Mouse (Mus musculus): ENCODE results near the gene Cdkal1. TPM values are rescaled to one million over a fixed set of nuclear protein-coding genes. Genes with fewer than 3 reads are reported as not detected.

The Cdkal1 gene
- polyA plus RNA-seq, 1 experiment from 2014 or later: 33.9 TPM

GRCm38 (mm10) chr13:29663908-29664307 lies 191.6 kb downstream of the Cdkal1 start:
- no peak for DNase-seq (ENCODE audit: low spot score)
- H3K27me3 ChIP-seq (replicated peaks; ENCODE audit: control insufficient read depth, insufficient read depth, low read length): no peaks in the 10 kb centered on the region
- H3K4me2 ChIP-seq (ENCODE audit: low read length): no peak overlapping the region
- no peaks in the 10 kb centered on the region for H3K9me3 ChIP-seq (ENCODE audit: control insufficient read depth, low read length)
- ATAC-seq (replicated peaks; ENCODE audit: low FRiP score, low TSS enrichment, low read depth): no peak
- H3K27ac ChIP-seq (ENCODE audit: low read depth): no peak overlapping the region
- 0 out of 2 replicates have a peak, but pooled peaks cover 3% of the 10 kb centered on the region for H3K4me1 ChIP-seq (replicated peaks; ENCODE audit: control insufficient read depth, insufficient read depth, low read length)
- no peaks in the 10 kb centered on the region for H3K36me3 ChIP-seq (ENCODE audit: control insufficient read depth, insufficient read depth, low read length)
- 75% methylated on average over 3 of the region's 3 CpGs for WGBS
- no peak overlapping the region for H3K4me3 ChIP-seq (ENCODE audit: low read depth, low read length)
- no peak overlapping the region for H3K9ac ChIP-seq (ENCODE audit: low read length)

DNA sequence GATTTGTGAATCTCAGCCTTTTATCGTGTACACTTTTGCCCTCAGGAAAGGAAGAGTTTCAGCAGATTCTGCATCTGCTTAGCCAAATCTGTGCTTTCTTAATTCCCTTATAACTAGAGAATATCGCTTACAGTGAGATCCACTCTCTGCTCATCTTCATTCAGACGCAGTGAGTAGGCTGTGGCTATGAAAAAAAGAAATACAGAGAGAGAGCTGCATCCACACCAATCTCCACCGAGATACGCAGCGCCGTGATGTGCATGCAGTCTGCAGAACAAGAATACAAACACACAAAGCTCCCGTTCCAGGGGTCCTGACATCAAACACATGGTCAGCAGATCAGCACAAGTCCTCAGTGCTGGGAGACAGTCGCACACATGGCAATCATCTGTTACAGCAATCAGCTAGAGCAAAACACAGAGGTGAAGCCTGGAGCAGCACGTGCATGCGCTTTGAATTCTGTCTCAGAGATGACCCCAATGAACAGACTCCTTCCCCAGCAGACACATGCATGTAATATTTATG lies 199.6 kb downstream of the Cdkal1 start:
- Histone ChIP-seq H3K27ac (ENCODE audit: low read depth) (no peak overlapping the region), H3K4me3 (ENCODE audit: low read depth, low read length) (no peak overlapping the region), H3K9ac (ENCODE audit: low read length) (no peak overlapping the region), H3K4me2 (ENCODE audit: low read length) (no peak overlapping the region), H3K4me1 (replicated peaks; ENCODE audit: control insufficient read depth, insufficient read depth, low read length) (0 out of 2 replicates have a peak, but pooled peaks cover 2% of the 10 kb centered on the region), H3K36me3 (ENCODE audit: control insufficient read depth, insufficient read depth, low read length) (no peaks in the 10 kb centered on the region), H3K9me3 (ENCODE audit: control insufficient read depth, low read length) (no peaks in the 10 kb centered on the region), H3K27me3 (replicated peaks; ENCODE audit: control insufficient read depth, insufficient read depth, low read length) (no peaks in the 10 kb centered on the region)
- no peak for DNase-seq (ENCODE audit: low spot score)
- WGBS: 57% methylated on average over 11 of the region's 11 CpGs
- ATAC-seq (replicated peaks; ENCODE audit: low FRiP score, low TSS enrichment, low read depth): no peak

GRCm38 (mm10) chr13:29653407-29653806 lies 202.1 kb downstream of the Cdkal1 start:
- H3K27ac ChIP-seq (ENCODE audit: low read depth): no peak overlapping the region
- DNase-seq (ENCODE audit: low spot score) (no peak), ATAC-seq (replicated peaks; ENCODE audit: low FRiP score, low TSS enrichment, low read depth) (no peak)
- no peaks in the 10 kb centered on the region for H3K36me3 ChIP-seq (ENCODE audit: control insufficient read depth, insufficient read depth, low read length)
- H3K27me3 ChIP-seq (replicated peaks; ENCODE audit: control insufficient read depth, insufficient read depth, low read length): no peaks in the 10 kb centered on the region
- WGBS: 53% methylated on average over 4 of the region's 4 CpGs
- H3K4me1 ChIP-seq (replicated peaks; ENCODE audit: control insufficient read depth, insufficient read depth, low read length): 0 out of 2 replicates have a peak, but pooled peaks cover 2% of the 10 kb centered on the region
- H3K4me2 ChIP-seq (ENCODE audit: low read length): no peak overlapping the region
- H3K9me3 ChIP-seq (ENCODE audit: control insufficient read depth, low read length): no peaks in the 10 kb centered on the region
- H3K4me3 ChIP-seq (ENCODE audit: low read depth, low read length): no peak overlapping the region
- H3K9ac ChIP-seq (ENCODE audit: low read length): no peak overlapping the region

DNA sequence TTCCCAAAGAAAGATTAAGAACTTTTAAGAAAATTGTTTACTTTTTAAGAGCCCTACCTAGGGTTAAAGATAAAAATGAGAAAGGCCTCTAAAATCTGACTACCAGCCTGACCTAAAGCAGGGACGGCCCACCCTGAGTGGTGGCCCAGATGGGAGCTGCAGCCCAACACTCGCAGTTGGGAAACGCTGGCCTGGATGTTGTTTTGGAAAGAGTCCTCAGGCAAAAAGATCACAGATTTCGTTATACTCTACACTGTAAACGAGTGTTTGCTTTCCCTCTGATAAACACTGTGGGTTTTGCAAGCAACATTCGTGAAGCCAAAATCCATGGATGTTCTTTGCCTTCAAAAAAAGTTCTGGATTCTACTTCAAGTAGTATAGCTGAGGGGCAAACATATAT lies 202.7 kb downstream of the Cdkal1 start:
- DNase-seq (ENCODE audit: low spot score) (no peak), ATAC-seq (replicated peaks; ENCODE audit: low FRiP score, low TSS enrichment, low read depth) (no peak)
- no peak overlapping the region for H3K4me2 ChIP-seq (ENCODE audit: low read length)
- WGBS: 76% methylated on average over 6 of the region's 6 CpGs
- no peaks in the 10 kb centered on the region for H3K27me3 ChIP-seq (replicated peaks; ENCODE audit: control insufficient read depth, insufficient read depth, low read length)
- H3K9me3 ChIP-seq (ENCODE audit: control insufficient read depth, low read length): no peaks in the 10 kb centered on the region
- 0 out of 2 replicates have a peak, but pooled peaks cover 2% of the 10 kb centered on the region for H3K4me1 ChIP-seq (replicated peaks; ENCODE audit: control insufficient read depth, insufficient read depth, low read length)
- no peaks in the 10 kb centered on the region for H3K36me3 ChIP-seq (ENCODE audit: control insufficient read depth, insufficient read depth, low read length)
- no peak overlapping the region for H3K9ac ChIP-seq (ENCODE audit: low read length)
- no peak overlapping the region for H3K4me3 ChIP-seq (ENCODE audit: low read depth, low read length)
- H3K27ac ChIP-seq (ENCODE audit: low read depth): no peak overlapping the region

DNA sequence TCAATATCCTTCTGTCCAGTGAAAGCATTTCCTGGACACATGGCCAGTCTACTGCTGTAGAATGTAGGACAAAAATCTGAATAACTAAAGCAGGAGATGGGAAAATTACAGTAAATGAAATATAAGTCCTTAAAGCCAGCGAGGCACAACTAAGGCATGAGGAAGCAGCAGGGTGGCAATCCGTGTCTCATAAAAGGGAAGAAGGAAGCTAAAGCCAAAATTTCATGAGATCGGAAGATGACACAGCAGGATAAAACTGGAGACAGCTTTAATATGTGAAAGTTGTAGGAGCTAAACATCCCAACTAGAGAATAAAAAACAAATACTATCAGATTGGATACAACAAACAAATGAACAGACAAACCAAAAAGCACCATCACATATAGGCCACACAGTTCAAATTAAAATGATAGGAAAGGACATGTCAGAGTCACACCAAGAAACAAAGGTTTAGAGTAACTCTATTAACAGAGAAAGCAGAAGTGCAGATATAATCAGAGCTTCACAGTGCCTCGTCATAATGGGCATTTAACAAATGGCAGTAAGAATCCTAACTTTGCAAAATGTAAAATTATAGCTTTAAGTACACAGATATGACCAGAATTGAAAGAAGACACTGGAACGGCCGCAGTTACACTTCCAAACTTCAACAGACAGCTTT lies 204.8 kb downstream of the Cdkal1 start:
- WGBS: 88% methylated on average over 6 of the region's 6 CpGs
- ATAC-seq (replicated peaks; ENCODE audit: low FRiP score, low TSS enrichment, low read depth): no peak

DNA sequence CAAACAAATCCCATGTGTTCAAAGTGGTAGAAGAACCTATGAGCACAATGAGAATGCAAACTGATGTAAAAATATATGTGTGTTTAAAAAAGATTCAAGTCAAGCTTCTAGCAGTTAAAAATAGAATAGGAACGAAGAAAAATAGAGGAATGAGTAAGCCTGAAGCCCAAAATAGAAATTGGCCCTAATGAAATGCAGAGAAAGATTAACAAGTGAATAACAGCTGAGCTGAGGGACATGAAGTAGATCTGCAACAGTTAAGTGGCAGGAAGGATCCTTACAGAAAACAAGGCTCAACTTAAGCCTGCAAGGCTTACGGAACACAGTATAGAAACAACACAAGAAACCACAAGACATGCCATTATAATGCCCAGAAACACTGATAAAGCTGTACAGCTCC lies 205.9 kb downstream of the Cdkal1 start:
- Histone ChIP-seq H3K9ac (ENCODE audit: low read length) (no peak overlapping the region), H3K9me3 (ENCODE audit: control insufficient read depth, low read length) (no peaks in the 10 kb centered on the region), H3K27me3 (replicated peaks; ENCODE audit: control insufficient read depth, insufficient read depth, low read length) (no peaks in the 10 kb centered on the region), H3K4me2 (ENCODE audit: low read length) (no peak overlapping the region), H3K4me3 (ENCODE audit: low read depth, low read length) (no peak overlapping the region), H3K4me1 (replicated peaks; ENCODE audit: control insufficient read depth, insufficient read depth, low read length) (no peaks in the 10 kb centered on the region), H3K36me3 (ENCODE audit: control insufficient read depth, insufficient read depth, low read length) (no peaks in the 10 kb centered on the region), H3K27ac (ENCODE audit: low read depth) (no peak overlapping the region)
- no peak for ATAC-seq (replicated peaks; ENCODE audit: low FRiP score, low TSS enrichment, low read depth)
- 66% methylated on average over 2 of the region's 2 CpGs for WGBS
- no peak for DNase-seq (ENCODE audit: low spot score)

More for the DNA sequence above, 204.8 kb downstream of the Cdkal1 start:
- Histone ChIP-seq H3K27ac (ENCODE audit: low read depth) (no peak overlapping the region), H3K4me3 (ENCODE audit: low read depth, low read length) (no peak overlapping the region), H3K4me2 (ENCODE audit: low read length) (no peak overlapping the region), H3K4me1 (replicated peaks; ENCODE audit: control insufficient read depth, insufficient read depth, low read length) (0 out of 2 replicates have a peak, but pooled peaks cover 2% of the 10 kb centered on the region), H3K9me3 (ENCODE audit: control insufficient read depth, low read length) (no peaks in the 10 kb centered on the region), H3K9ac (ENCODE audit: low read length) (no peak overlapping the region), H3K27me3 (replicated peaks; ENCODE audit: control insufficient read depth, insufficient read depth, low read length) (no peaks in the 10 kb centered on the region), H3K36me3 (ENCODE audit: control insufficient read depth, insufficient read depth, low read length) (no peaks in the 10 kb centered on the region)
- DNase-seq (ENCODE audit: low spot score): no peak

DNA sequence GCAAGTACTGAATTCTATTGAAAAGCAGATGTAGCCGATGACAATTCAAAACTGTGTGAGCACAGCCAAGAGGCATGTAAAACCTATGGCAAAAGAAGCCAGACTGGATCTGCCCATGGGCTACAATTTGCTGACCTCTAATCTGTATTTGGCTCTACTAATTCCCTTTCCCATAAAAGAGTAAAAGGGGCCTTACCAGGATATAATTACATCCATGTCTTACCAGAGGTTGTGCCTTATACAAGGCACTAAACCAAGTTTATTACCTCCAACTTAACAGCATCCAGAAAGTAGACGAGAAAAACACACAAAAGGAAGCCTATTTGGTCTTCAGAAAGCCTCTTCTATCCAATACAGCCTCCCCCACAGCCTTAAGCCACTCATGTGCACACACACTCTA lies 213.2 kb downstream of the Cdkal1 start:
- Histone ChIP-seq H3K9me3 (ENCODE audit: control insufficient read depth, low read length) (no peaks in the 10 kb centered on the region), H3K4me1 (replicated peaks; ENCODE audit: control insufficient read depth, insufficient read depth, low read length) (peaks cover 9% of the 10 kb centered on the region), H3K9ac (ENCODE audit: low read length) (no peak overlapping the region), H3K4me2 (ENCODE audit: low read length) (no peak overlapping the region), H3K36me3 (ENCODE audit: control insufficient read depth, insufficient read depth, low read length) (no peaks in the 10 kb centered on the region), H3K27ac (ENCODE audit: low read depth) (no peak overlapping the region), H3K4me3 (ENCODE audit: low read depth, low read length) (no peak overlapping the region), H3K27me3 (replicated peaks; ENCODE audit: control insufficient read depth, insufficient read depth, low read length) (no peaks in the 10 kb centered on the region)
- 72% methylated on average over 2 of the region's 2 CpGs for WGBS
- ATAC-seq (replicated peaks; ENCODE audit: low FRiP score, low TSS enrichment, low read depth) (no peak), DNase-seq (ENCODE audit: low spot score) (no peak)

- Histone ChIP-seq H3K4me1 (replicated peaks; ENCODE audit: control insufficient read depth, insufficient read depth, low read length) (peaks cover 12% of the 10 kb centered on the region), H3K36me3 (ENCODE audit: control insufficient read depth, insufficient read depth, low read length) (no peaks in the 10 kb centered on the region), H3K4me3 (ENCODE audit: low read depth, low read length) (no peak overlapping the region), H3K9ac (ENCODE audit: low read length) (no peak overlapping the region), H3K27me3 (replicated peaks; ENCODE audit: control insufficient read depth, insufficient read depth, low read length) (no peaks in the 10 kb centered on the region), H3K4me2 (ENCODE audit: low read length) (no peak overlapping the region), H3K27ac (ENCODE audit: low read depth) (no peak overlapping the region), H3K9me3 (ENCODE audit: control insufficient read depth, low read length) (no peaks in the 10 kb centered on the region)
- DNase-seq (ENCODE audit: low spot score) (no peak), ATAC-seq (replicated peaks; ENCODE audit: low FRiP score, low TSS enrichment, low read depth) (no peak)
- WGBS: 66% methylated on average over 5 of the region's 5 CpGs
These were observed 214.3 kb downstream of the Cdkal1 start for GRCm38 (mm10) chr13:29641200-29641599.

GRCm38 (mm10) chr13:29640186-29640585 lies 215.3 kb downstream of the Cdkal1 start:
- no peak for ATAC-seq (replicated peaks; ENCODE audit: low FRiP score, low TSS enrichment, low read depth)
- Histone ChIP-seq H3K27me3 (replicated peaks; ENCODE audit: control insufficient read depth, insufficient read depth, low read length) (no peaks in the 10 kb centered on the region), H3K27ac (ENCODE audit: low read depth) (no peak overlapping the region)

More at GRCm38 (mm10) chr13:29640186-29640585, 215.3 kb downstream of the Cdkal1 start:
- WGBS: 83% methylated on average over 1 of the region's 1 CpGs
- Histone ChIP-seq H3K9me3 (ENCODE audit: control insufficient read depth, low read length) (no peaks in the 10 kb centered on the region), H3K4me1 (replicated peaks; ENCODE audit: control insufficient read depth, insufficient read depth, low read length) (peaks cover 12% of the 10 kb centered on the region), H3K4me2 (ENCODE audit: low read length) (no peak overlapping the region), H3K36me3 (ENCODE audit: control insufficient read depth, insufficient read depth, low read length) (no peaks in the 10 kb centered on the region), H3K9ac (ENCODE audit: low read length) (no peak overlapping the region), H3K4me3 (ENCODE audit: low read depth, low read length) (no peak overlapping the region)
- DNase-seq (ENCODE audit: low spot score): no peak

All from intestine, embryonic 14.5 days (tissue).